Mouse (Mus musculus) lung, adult 2 months (tissue): Measurements from ENCODE around the gene Gprc6a. TPM values are rescaled to one million over a fixed set of nuclear protein-coding genes. Genes with fewer than 3 reads are reported as not detected.

Source experiments
- DNase-seq: peaks from one replicate; pipeline ENCODE4 v3.0.0; 2022
- H3K4me1 ChIP-seq: fragments of 200-500 bp; 2 replicates; pipeline ENCODE4 v1.6.1; 2011; ENCODE audit warnings: low read length; ENCODE audit not compliant: control insufficient read depth, insufficient read depth
- H3K4me3 ChIP-seq: fragments of 200-500 bp; replicated peaks from 2 replicates; pipeline ENCODE3; 2011; ENCODE audit warnings: low read depth, mild to moderate bottlenecking, control low read depth, low read length; ENCODE audit errors: extremely low read depth
- CTCF ChIP-seq: fragments of 200-500 bp; IDR thresholded peaks from 2 replicates; pipeline ENCODE4 v1.5.1; 2011; ENCODE audit warnings: mild to moderate bottlenecking, low read length, control low read depth; ENCODE audit not compliant: insufficient read depth
- POLR2A ChIP-seq: fragments of 200-500 bp; IDR thresholded peaks from 2 replicates; pipeline ENCODE4 v1.6.1; 2011; ENCODE audit warnings: low read depth, mild to moderate bottlenecking, control low read depth, low read length, borderline replicate concordance; ENCODE audit errors: extremely low read depth
- WGBS: fragments of 180-500 bp; shearing (Covaris S2); methylation state at CpG from one replicate; pipeline ENCODE4 v1.1.7; 2018; 5-methylcytosine and 5-hydroxymethylcytosine counted together
- polyA plus RNA-seq: library from polyadenylated mRNA; depleted of rRNA; stranded (reverse); fragments of >200 nt; gene quantifications from 2 replicates; pipeline ENCODE4 v1.2.3, GENCODE M21; 2012; rRNA removed

Gprc6a gene
- polyA plus RNA-seq, 1 experiment: 1.7 TPM

- no peak for TF ChIP-seq POLR2A
- TF ChIP-seq CTCF: no peak
- DNase-seq: no peak
- H3K4me1 ChIP-seq: no peaks in the 10 kb centered on the region
- H3K4me3 ChIP-seq: no peak overlapping the region
Measured at GRCm38 (mm10) chr10:51584919-51585318, 46.3 kb downstream of the Gprc6a start.

DNA sequence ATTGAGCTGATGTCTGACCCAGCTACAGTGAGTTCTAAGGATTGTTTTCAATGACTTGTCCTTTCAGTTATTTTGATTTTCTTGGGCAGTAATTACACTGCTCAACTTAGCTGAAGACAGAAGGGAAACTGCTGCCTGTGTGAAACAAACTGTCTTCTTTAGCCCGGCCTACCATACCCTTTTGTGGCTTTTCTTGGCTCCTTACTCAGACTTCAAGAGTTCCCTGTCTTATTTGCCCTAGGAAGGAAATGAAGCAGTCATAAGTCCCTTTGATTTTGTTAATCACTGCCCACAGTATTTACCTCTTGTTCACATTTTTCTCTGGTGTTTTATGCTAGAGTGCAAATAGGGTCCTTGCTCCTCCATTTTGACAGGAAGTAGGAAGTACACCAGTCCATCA, 46.9 kb downstream of the Gprc6a start:
- Histone ChIP-seq H3K4me3 (no peak overlapping the region), H3K4me1 (no peaks in the 10 kb centered on the region)
- DNase-seq: no peak
- WGBS: 14% methylated on average over 1 of the region's 1 CpGs
- TF ChIP-seq CTCF (no peak), POLR2A (no peak)

DNA sequence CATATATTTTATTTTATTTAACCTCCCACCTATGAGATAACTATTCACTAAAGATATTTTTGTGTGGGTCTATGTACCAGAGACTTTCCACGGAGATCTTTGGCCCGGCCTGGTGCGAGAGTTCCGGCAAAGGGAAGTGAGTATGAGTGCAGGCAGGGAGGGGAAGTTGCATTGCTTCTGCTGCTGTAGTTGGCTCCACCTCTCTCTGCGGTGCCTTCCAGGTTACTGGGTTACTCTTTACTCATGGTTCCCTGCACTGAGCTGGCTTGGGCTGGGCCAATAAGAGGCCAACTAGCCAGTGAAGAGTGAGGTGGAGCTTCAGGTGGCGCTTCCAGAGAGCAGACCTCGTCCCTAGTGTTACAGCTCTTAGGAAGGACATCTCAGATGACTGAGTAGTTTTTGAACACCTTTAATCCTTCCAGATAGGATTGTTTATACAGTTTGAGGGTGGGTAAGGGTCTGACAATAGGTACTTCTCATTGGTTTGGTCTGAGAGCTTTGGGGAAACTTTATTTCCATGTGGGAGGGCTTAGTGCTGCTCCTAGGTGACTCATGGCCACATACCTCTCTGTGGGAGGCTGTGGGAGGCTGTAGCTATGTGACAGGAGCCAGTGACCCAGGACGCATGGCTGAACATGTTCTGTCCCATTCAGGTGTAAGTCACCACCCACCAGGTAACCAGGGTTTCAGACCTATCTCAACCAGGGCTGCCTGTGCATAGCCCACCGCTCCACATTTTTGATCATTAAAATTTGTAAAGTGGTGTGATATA, 59.9 kb downstream of the Gprc6a start:
- DNase-seq: no peak
- Histone ChIP-seq H3K4me3 (no peak overlapping the region), H3K4me1 (no peaks in the 10 kb centered on the region)
- TF ChIP-seq POLR2A: no peak
- no peak for TF ChIP-seq CTCF
- WGBS: 67% methylated on average over 9 of the region's 9 CpGs

Other genes with a start within 250 kb of the Gprc6a start
- 9.4 and 14.5 TPM in 2 replicates for gene Gm49339, start 150.8 kb downstream of the Gprc6a start, polyA plus RNA-seq
- gene Lilr4b, start 150.8 kb downstream of the Gprc6a start, polyA plus RNA-seq: 5.0 and 9.7 TPM in 2 replicates
- 5.2 and 9.0 TPM in 2 replicates for gene Lilrb4a, start 140.5 kb downstream of the Gprc6a start, polyA plus RNA-seq
- 11.4 and 26.2 TPM in 2 replicates for gene Fam162b, start 40.9 kb downstream of the Gprc6a start, polyA plus RNA-seq
- not detected in 2 replicates for gene Rfx6, start 46.3 kb upstream of the Gprc6a start, polyA plus RNA-seq